Mouse (Mus musculus) limb, embryonic 13.5 days (tissue): ENCODE results near the gene Egflam. TPM values are rescaled to one million over a fixed set of nuclear protein-coding genes. Genes with fewer than 3 reads are reported as not detected.

Source experiments
- ATAC-seq: fragments of 200-750 bp; cut with Nextera tagmentation; 2 replicates; pipeline ENCODE4 v1.8.0; 2017; ENCODE audit warnings: low read depth, moderate number of reproducible peaks, moderate TSS enrichment; ENCODE audit not compliant: low FRiP score
- H3K27ac ChIP-seq: fragments of 300-500 bp; sonication (generic); 2 replicates; pipeline ENCODE4 v1.5.1; 2015; ENCODE audit warnings: inconsistent platforms, mild to moderate bottlenecking, moderate library complexity
- H3K27me3 ChIP-seq: fragments of 300-500 bp; sonication (generic); 2 replicates; pipeline ENCODE4 v1.6.1; 2015; ENCODE audit warnings: mild to moderate bottlenecking, inconsistent platforms
- H3K36me3 ChIP-seq: fragments of 300-500 bp; sonication (generic); 2 replicates; pipeline ENCODE4 v1.6.1; 2015; ENCODE audit warnings: inconsistent platforms, mild to moderate bottlenecking, moderate library complexity
- H3K4me1 ChIP-seq: fragments of 300-500 bp; sonication (generic); 2 replicates; pipeline ENCODE4 v1.6.1; 2015; ENCODE audit warnings: inconsistent platforms
- H3K4me2 ChIP-seq: fragments of 300-500 bp; sonication (generic); replicated peaks from 2 replicates; pipeline ENCODE4 v1.6.1; 2015; ENCODE audit warnings: inconsistent platforms, mild to moderate bottlenecking, moderate library complexity
- H3K4me3 ChIP-seq: fragments of 300-500 bp; sonication (generic); 2 replicates; pipeline ENCODE4 v1.5.1; 2015; ENCODE audit warnings: moderate library complexity, mild to moderate bottlenecking, inconsistent platforms
- H3K9ac ChIP-seq: fragments of 300-500 bp; sonication (generic); 2 replicates; pipeline ENCODE4 v1.6.1; 2015; ENCODE audit warnings: mild to moderate bottlenecking, inconsistent platforms
- H3K9me3 ChIP-seq: fragments of 300-500 bp; sonication (generic); 2 replicates; pipeline ENCODE4 v1.6.1; 2016; ENCODE audit warnings: inconsistent platforms
- WGBS: fragments of 180-500 bp; shearing (Covaris S2); methylation state at CpG from one replicate; pipeline ENCODE4 v1.1.7; 2015; 5-methylcytosine and 5-hydroxymethylcytosine counted together
- polyA plus RNA-seq: library from polyadenylated mRNA; unstranded; fragments of >200 nt; fragmentation: Nextera tagmentation; extraction: Ambion mirVana; gene quantifications from 2 replicates; pipeline ENCODE4 v1.2.1, GENCODE M21; 2015

Egflam gene
- polyA plus RNA-seq, 1 experiment from 2014 or later, result 21.2 TPM

DNA sequence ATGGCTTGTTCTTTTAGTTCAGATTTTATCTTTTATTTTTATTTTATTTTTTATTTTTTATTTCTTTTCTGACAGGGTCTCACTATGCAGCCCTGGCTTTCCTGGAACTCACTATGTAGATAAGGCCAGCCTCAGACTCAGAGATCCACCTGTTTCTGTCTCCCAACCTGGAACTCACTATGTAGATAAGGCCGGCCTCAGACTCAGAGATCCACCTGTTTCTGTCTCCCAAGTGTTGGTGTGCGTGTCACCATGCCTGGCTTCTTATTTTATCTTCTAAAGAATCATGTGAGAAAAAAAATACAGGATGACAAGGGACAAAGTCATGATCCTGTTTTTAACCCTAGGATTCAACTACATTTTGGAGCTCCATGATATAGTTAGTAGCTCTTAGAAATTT is 205.6 kb downstream of the Egflam start:
- Histone ChIP-seq H3K9me3 (no peaks in the 10 kb centered on the region), H3K4me3 (no peak overlapping the region), H3K27me3 (no peaks in the 10 kb centered on the region), H3K4me2 (no peak overlapping the region), H3K9ac (no peak overlapping the region), H3K27ac (no peak overlapping the region), H3K4me1 (peaks cover 29% of the 10 kb centered on the region), H3K36me3 (peaks cover 25% of the 10 kb centered on the region)
- 92% methylated on average over 2 of the region's 2 CpGs for WGBS
- ATAC-seq, result no peak

DNA sequence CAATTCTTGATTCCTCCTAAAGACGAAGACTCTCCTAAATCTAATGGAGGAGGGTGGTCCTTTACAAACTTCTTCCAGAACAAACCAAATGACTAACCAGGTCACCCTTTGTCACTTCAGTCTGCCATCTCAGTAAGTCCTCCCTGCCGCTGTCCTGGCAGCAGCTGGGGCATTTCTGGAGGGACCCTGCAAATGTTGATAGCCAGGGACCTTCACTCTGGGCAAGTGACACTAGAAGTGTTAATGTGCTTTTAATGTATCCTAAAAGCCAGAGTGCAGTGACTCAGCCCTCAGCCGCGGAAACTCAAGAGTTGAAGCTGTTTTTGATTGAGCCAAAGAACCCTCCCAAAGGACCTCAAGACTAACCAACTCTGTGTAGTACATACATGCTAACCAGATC is 207.1 kb downstream of the Egflam start:
- H3K9me3 ChIP-seq, result no peaks in the 10 kb centered on the region
- H3K27ac ChIP-seq, result no peak overlapping the region
- H3K4me1 ChIP-seq, result peaks cover 26% of the 10 kb centered on the region
- H3K4me3 ChIP-seq, result no peak overlapping the region
- no peaks in the 10 kb centered on the region for H3K27me3 ChIP-seq
- 65% methylated on average over 4 of the region's 4 CpGs for WGBS
- no peak overlapping the region for H3K9ac ChIP-seq
- no peak overlapping the region for H3K4me2 ChIP-seq
- ATAC-seq, result no peak
- H3K36me3 ChIP-seq, result peaks cover 38% of the 10 kb centered on the region

DNA sequence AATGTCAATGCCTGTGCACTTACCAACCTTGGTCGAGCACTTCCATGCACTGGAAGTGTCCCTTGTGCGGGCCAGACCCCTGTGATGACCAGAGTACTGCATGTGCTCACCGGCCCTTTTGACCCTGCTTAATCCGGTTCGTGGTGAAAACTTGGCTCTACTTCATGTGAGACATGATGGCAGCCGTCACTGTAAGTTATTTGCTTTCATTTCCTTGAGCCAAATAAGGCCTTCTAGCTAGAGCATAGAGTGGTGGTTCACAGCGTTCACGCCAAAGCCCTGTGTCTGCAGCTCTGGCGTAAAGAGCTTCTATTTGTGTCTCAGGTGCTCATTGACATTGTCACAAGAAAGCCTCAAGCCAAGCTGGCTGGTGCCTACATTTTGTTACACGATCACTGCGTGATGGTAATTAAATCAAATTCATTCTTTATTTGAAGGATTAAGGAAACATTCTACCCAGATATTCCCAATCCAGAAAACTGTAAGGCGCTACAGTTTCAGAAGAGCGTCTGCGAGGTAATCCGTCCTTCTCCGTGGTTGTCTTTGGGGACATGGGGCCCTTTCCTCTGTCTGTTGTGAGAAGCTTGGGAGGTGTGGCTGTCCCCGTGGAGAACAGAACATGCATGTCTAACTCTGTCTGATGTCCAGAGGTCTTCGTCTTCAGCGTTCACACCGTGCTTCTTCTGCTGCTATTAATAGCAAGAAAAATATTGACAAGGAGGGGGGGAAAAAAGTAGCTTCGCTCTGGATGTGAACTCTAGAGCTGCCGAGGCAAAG is 208.3 kb downstream of the Egflam start:
- H3K36me3 ChIP-seq, result peaks cover 50% of the 10 kb centered on the region
- H3K4me2 ChIP-seq, result no peak overlapping the region
- 87% methylated on average over 22 of the region's 22 CpGs for WGBS

DNA sequence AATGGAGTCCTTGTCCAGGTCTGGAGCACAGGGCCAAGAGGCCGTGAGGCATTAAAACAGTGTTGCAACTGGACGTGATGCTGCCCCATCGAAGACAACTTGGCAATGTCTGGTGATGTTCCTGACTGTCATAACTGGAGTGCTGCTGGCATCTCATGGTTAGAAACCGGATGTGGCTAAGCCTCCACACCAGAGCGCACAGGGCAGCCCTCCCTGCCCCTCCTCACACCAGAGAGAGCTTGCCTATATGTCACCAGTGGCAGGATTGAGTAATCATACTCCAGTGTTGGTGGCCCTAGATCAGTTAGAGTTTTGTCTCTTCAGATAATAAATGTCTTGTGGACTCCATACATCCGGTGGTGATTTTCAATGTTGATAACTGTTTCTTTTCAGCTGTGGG is 210.5 kb downstream of the Egflam start:
- Histone ChIP-seq H3K4me1 (peaks cover 15% of the 10 kb centered on the region), H3K27me3 (no peaks in the 10 kb centered on the region), H3K4me2 (no peak overlapping the region), H3K27ac (no peak overlapping the region), H3K9ac (no peak overlapping the region), H3K4me3 (no peak overlapping the region), H3K9me3 (no peaks in the 10 kb centered on the region), H3K36me3 (peaks cover 65% of the 10 kb centered on the region)
- WGBS, result 93% methylated on average over 6 of the region's 6 CpGs
- no peak for ATAC-seq

More for the DNA sequence above, 208.3 kb downstream of the Egflam start:
- no peaks in the 10 kb centered on the region for H3K9me3 ChIP-seq
- H3K27me3 ChIP-seq, result no peaks in the 10 kb centered on the region
- H3K4me1 ChIP-seq, result peaks cover 23% of the 10 kb centered on the region
- no peak for ATAC-seq
- no peak overlapping the region for H3K9ac ChIP-seq
- no peak overlapping the region for H3K27ac ChIP-seq
- no peak overlapping the region for H3K4me3 ChIP-seq

DNA sequence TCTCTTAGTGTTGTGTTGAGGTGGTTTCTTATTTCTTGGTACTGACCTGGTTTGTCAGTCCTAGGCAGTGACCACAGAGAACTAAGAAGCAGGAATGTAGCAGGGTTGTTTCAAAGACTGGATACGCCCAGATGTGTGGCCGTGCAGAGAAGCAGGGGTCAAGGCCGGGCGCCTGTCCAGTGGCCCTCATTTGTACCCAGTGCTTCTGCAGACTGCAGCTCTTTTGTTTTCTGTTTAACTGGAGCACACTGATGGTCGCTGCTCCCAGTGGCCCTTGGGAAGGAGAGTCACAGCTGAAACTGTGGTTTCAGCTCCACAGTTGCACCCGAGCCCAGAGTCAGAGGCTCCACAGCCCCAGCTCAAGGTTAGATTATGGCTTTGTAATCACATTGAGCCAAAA is 217.6 kb downstream of the Egflam start:
- Histone ChIP-seq H3K36me3 (peaks cover 65% of the 10 kb centered on the region), H3K27ac (no peak overlapping the region), H3K9ac (no peak overlapping the region), H3K27me3 (no peaks in the 10 kb centered on the region), H3K4me3 (no peak overlapping the region), H3K4me2 (no peak overlapping the region), H3K9me3 (no peaks in the 10 kb centered on the region), H3K4me1 (no peaks in the 10 kb centered on the region)
- 80% methylated on average over 6 of the region's 6 CpGs for WGBS
- no peak for ATAC-seq

DNA sequence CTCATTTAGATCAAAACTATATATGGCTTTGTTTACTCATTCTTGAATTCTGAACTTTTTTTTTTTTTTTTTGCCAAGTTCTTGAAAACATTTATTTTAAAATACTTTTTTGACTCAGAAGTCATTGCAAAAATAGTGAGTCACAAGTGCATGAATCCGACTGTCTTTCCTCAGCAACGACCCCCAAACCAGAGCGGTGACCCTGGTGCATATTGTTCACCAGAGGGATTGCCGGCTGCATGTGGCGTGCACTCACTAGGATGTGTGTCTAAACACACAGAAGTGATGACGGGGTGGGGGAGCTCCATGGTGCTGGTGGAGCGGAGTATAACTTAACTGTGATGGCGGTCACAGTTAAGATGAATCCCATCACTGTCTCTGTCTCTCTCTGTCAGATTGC is 224.4 kb downstream of the Egflam start:
- no peak for ATAC-seq
- 91% methylated on average over 8 of the region's 8 CpGs for WGBS
- Histone ChIP-seq H3K9ac (no peak overlapping the region), H3K4me2 (no peak overlapping the region), H3K27me3 (no peaks in the 10 kb centered on the region), H3K4me3 (no peak overlapping the region), H3K4me1 (no peaks in the 10 kb centered on the region), H3K27ac (no peak overlapping the region), H3K36me3 (peaks cover 39% of the 10 kb centered on the region), H3K9me3 (no peaks in the 10 kb centered on the region)

DNA sequence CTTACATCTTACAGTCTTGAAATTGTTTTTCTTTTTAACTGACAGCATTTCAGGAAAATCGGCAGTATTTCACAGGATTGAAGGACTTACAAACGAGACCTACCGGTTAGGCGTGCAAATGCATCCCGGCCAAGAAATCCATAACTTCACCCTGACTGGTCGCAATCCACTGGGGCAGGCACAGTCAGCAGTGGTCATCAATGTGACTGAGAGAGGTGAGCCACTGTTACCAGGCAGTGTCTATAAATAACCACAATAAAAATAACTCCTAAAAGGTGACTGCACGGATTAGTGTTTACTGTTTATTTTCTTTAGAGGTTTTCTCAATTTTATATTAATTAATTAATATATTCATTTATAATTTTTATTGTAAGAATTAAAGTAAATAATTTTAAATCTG is 224.8 kb downstream of the Egflam start:
- ATAC-seq, result no peak
- Histone ChIP-seq H3K9ac (no peak overlapping the region), H3K9me3 (no peaks in the 10 kb centered on the region), H3K27me3 (no peaks in the 10 kb centered on the region), H3K4me1 (no peaks in the 10 kb centered on the region), H3K27ac (no peak overlapping the region), H3K4me3 (no peak overlapping the region), H3K36me3 (peaks cover 40% of the 10 kb centered on the region), H3K4me2 (no peak overlapping the region)
- 65% methylated on average over 7 of the region's 7 CpGs for WGBS

DNA sequence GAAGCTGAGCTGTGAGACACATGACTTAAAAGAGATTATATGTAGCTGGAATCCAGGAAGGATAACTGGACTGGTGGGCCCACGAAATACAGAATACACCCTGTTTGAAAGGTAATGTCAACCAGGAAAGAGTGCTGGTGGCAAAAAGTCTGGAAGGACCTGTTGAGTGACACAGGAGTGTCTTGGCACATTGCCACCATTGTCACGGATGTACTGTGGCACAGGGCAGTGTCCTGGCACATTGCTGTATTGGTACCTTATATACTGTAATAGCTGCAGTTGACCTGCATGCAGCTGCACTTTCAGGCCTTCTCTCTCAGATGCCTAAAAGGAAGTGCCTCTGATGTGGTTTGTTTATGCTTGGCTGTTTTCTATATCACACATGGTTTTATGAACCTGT is 225.3 kb downstream of the Egflam start:
- Histone ChIP-seq H3K4me3 (no peak overlapping the region), H3K4me2 (no peak overlapping the region), H3K9ac (no peak overlapping the region), H3K27ac (no peak overlapping the region), H3K36me3 (peaks cover 36% of the 10 kb centered on the region), H3K27me3 (no peaks in the 10 kb centered on the region), H3K9me3 (no peaks in the 10 kb centered on the region), H3K4me1 (no peaks in the 10 kb centered on the region)
- 61% methylated on average over 2 of the region's 2 CpGs for WGBS
- no peak for ATAC-seq

DNA sequence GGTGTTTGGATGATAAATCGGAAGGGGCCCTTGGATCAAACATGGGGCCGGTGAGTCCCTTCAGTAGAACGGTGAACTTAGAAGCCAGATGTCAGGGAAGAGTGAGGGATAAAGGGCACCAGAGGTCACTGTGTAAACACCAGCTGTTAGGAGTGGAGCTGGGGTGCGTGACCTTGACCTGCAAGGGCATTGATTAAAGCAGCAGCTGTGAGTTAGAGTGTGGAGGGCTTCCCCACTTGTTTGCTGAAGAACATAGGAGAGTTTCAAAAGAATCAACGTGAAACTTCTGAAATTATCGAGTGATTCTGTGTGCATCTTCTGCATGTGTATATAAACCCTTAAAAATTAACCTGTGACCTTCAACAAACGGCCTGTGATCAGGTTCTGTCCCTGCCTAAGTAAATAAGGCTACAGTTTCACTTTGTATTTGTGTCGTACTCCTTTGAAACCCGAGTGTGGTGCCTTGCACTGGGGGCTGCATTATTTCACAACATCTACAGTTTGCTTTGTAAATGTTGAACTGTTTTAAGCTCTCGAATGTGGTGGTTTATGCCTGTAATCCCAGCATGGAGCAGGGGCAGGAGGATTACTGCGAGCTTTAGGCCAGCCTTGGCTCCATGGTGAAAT is 230.2 kb downstream of the Egflam start:
- H3K27ac ChIP-seq, result no peak overlapping the region
- H3K4me3 ChIP-seq, result no peak overlapping the region
- H3K4me1 ChIP-seq, result peaks cover 9% of the 10 kb centered on the region; the same call in 1 of the 2 replicates
- WGBS, result 49% methylated on average over 11 of the region's 11 CpGs
- H3K9me3 ChIP-seq, result no peaks in the 10 kb centered on the region
- H3K4me2 ChIP-seq, result no peak overlapping the region
- H3K9ac ChIP-seq, result no peak overlapping the region
- peaks cover 39% of the 10 kb centered on the region for H3K36me3 ChIP-seq
- H3K27me3 ChIP-seq, result no peaks in the 10 kb centered on the region
- no peak for ATAC-seq

DNA sequence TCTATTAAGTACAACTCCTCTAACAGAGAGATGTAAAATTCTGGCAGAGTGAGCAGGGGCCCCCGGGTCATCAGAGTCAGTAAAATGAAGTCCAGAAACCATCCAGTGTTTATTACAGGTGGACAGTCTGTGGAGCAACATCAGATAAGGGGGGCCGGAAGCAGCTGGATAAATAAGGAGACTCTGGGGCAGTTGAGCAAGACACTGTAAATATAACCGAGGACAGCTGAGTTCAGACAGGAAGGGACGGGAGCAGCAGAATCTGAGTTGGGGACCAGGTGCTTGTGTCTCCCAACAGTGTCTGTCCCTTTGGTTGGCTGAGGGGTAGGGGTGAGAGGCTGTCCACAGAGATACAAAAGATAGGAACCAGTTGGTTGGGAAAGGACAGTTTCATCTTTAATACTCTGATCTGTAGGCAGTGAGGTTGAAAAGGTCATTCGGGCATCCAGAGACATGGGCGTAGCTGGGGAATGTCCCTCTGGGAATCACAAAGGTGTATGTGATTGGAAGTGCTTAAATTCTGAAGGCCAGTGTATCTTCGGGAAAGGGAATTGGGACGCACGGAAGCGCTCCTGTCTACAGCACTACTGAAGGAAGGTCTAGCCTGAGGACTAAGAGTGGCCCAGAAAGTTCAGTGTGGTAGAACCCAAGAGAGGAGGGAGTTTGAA is 230.8 kb downstream of the Egflam start:
- H3K27ac ChIP-seq, result no peak overlapping the region
- peaks cover 33% of the 10 kb centered on the region for H3K36me3 ChIP-seq
- no peaks in the 10 kb centered on the region for H3K9me3 ChIP-seq
- ATAC-seq, result no peak
- H3K27me3 ChIP-seq, result no peaks in the 10 kb centered on the region
- H3K4me1 ChIP-seq, result peaks cover 9% of the 10 kb centered on the region; the same call in 1 of the 2 replicates
- 85% methylated on average over 10 of the region's 10 CpGs for WGBS
- H3K9ac ChIP-seq, result no peak overlapping the region
- no peak overlapping the region for H3K4me3 ChIP-seq
- H3K4me2 ChIP-seq, result no peak overlapping the region

DNA sequence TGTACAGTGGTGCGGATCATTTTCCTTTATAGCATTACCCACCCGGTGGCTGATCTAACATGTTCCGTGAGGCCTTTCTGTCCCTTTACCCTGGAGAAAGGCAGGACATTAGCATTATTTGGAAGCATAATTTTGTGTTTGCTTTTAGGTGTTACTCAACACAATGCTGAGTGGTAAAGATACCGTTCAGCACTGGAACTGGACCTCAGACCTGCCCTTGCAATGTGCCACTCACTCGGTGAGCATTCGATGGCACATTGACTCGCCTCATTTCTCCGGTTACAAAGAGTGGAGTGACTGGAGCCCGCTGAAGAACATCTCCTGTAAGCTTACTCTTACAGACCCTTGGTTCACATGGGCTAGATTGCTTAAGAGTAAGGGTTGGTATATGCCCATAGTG is 231.5 kb downstream of the Egflam start:
- Histone ChIP-seq H3K27ac (no peak overlapping the region), H3K4me2 (no peak overlapping the region), H3K4me3 (no peak overlapping the region), H3K9ac (no peak overlapping the region), H3K36me3 (peaks cover 33% of the 10 kb centered on the region), H3K27me3 (no peaks in the 10 kb centered on the region), H3K9me3 (no peaks in the 10 kb centered on the region), H3K4me1 (peaks cover 9% of the 10 kb centered on the region; the same call in 1 of the 2 replicates)
- WGBS, result 90% methylated on average over 9 of the region's 9 CpGs
- ATAC-seq, result no peak

DNA sequence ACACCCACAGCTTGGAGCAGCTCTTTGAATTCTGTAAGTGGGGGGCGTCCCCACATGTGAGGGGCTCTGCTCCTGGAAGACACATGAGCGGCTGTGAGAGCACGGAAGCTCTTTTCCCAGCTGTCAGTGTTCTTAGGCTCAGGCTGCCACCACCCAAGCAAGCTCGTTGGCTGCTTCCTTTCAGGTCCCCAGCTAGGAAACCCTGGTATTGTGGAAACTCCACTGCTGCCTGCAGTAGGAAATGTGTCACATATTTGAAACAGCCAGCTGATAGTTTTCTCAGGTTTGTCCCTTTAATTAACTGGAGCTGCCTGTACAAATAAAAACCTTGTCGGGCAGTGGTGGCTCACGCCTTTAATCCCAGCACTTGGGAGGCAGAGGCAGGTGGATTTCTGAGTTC is 234.3 kb downstream of the Egflam start:
- Histone ChIP-seq H3K27me3 (no peaks in the 10 kb centered on the region), H3K4me2 (no peak overlapping the region), H3K9ac (no peak overlapping the region), H3K27ac (no peak overlapping the region), H3K36me3 (peaks cover 41% of the 10 kb centered on the region), H3K4me1 (peaks cover 9% of the 10 kb centered on the region; the same call in 1 of the 2 replicates), H3K4me3 (no peak overlapping the region), H3K9me3 (no peaks in the 10 kb centered on the region)
- no peak for ATAC-seq
- 51% methylated on average over 6 of the region's 6 CpGs for WGBS
